Mouse (Mus musculus) left cerebral cortex, postnatal 25 days (tissue): ENCODE data around the gene Larp4. TPM values are rescaled to one million over a fixed set of nuclear protein-coding genes. Genes with fewer than 3 reads are reported as not detected.
"Not testable (repeated sequence)": the region's sequence is repeated elsewhere in the genome, so short reads cannot be mapped to it uniquely, and the experiment has no call there.

Experiments used
- DNase-seq, 2 experiments: peaks; one replicate each; pipeline ENCODE4 v3.0.0; 2022; ENCODE audit warnings: low spot score in 2 of 2, mixed read lengths in 1 of 2
- intact Hi-C: fragments of 180-260 bp; cut with DNase I; formaldehyde crosslinking; loops from one replicate; pipeline ENCODE4 v1.15.1; 2025
- total RNA-seq, 2 experiments: library from RNA; stranded (reverse); gene quantifications; 2 replicates each; pipeline ENCODE4 v1.2.3; 2021

Larp4 gene
- 10 to 100 TPM; 47.0 to 47.3 TPM for total RNA-seq

- DNase-seq, intact Hi-C loops: not testable (repeated sequence)
Observed at GRCm38 (mm10) chr15:99969765-99970164, at the start of gene Larp4. Gene Larp4 (plus strand): TSS chr15:99970065.

GRCm38 (mm10) chr15:99931231-99931630 is 38.6 kb upstream of the Larp4 start:
- intact Hi-C loops, result no loop called here
- no peak for DNase-seq

- intact Hi-C loops, result no loop called here
- no peak for DNase-seq
Observed at GRCm38 (mm10) chr15:99934501-99934900, 35.4 kb upstream of the Larp4 start.

GRCm38 (mm10) chr15:99936659-99937058 is 33.2 kb upstream of the Larp4 start:
- no peak for DNase-seq
- intact Hi-C loops, result no loop called here

GRCm38 (mm10) chr15:99937841-99938240 is 32.0 kb upstream of the Larp4 start:
- intact Hi-C loops, result no loop called here
- no peak for DNase-seq

- intact Hi-C loops, result no loop called here
- DNase-seq, result no peak
Observed at GRCm38 (mm10) chr15:99940426-99940825, 29.4 kb upstream of the Larp4 start.

- intact Hi-C loops, result no loop called here
- no peak for DNase-seq
Observed at GRCm38 (mm10) chr15:99940970-99941630, 28.8 kb upstream of the Larp4 start.

- no peak for DNase-seq
Observed at GRCm38 (mm10) chr15:99955324-99955723, 14.5 kb upstream of the Larp4 start.

GRCm38 (mm10) chr15:99965103-99965775 is 4.6 kb upstream of the Larp4 start:
- intact Hi-C loops, result no loop called here
- no peak for DNase-seq

More at GRCm38 (mm10) chr15:99955324-99955723, 14.5 kb upstream of the Larp4 start:
- intact Hi-C loops, result no loop called here

- intact Hi-C loops, result no loop called here
- no peak for DNase-seq
Observed at GRCm38 (mm10) chr15:99966961-99967360, 2.9 kb upstream of the Larp4 start, which contains the start of gene Fam186a. Gene Fam186a (minus strand): TSS chr15:99967061.

- DNase-seq, result peak in 1 of 2 experiments; percentile 14
- intact Hi-C loops, result no loop called here
Observed at GRCm38 (mm10) chr15:99970606-99971005, 741 bp downstream of the Larp4 start.

- intact Hi-C loops, result no loop called here
- peak; percentile 95 to 97 for DNase-seq
Observed at GRCm38 (mm10) chr15:99972361-99972988, 2.6 kb downstream of the Larp4 start.

GRCm38 (mm10) chr15:99972989-99973911 is 3.4 kb downstream of the Larp4 start:
- peak in 1 of 2 experiments; percentile 4 for DNase-seq
- intact Hi-C loops, result no loop called here

- DNase-seq, result no peak
- intact Hi-C loops, result no loop called here
Observed at GRCm38 (mm10) chr15:99974476-99975220, 4.8 kb downstream of the Larp4 start.

- intact Hi-C loops, result not testable (repeated sequence)
Observed at GRCm38 (mm10) chr15:99976121-99976520, 6.3 kb downstream of the Larp4 start.

GRCm38 (mm10) chr15:99979266-99979665 is 9.4 kb downstream of the Larp4 start:
- intact Hi-C loops, result no loop called here
- no peak for DNase-seq

More at GRCm38 (mm10) chr15:99976121-99976520, 6.3 kb downstream of the Larp4 start:
- DNase-seq, result not testable (repeated sequence)

GRCm38 (mm10) chr15:99979715-99980114 is 9.8 kb downstream of the Larp4 start:
- no peak for DNase-seq
- intact Hi-C loops, result no loop called here

GRCm38 (mm10) chr15:99993100-99993499 is 23.2 kb downstream of the Larp4 start:
- DNase-seq, result no peak
- intact Hi-C loops, result no loop called here
